Mouse (Mus musculus): Measurements from ENCODE around the gene Fuca1.

GRCm38 (mm10) chr4:135895071-135895571, 25.4 kb upstream of the Fuca1 start, which contains the start of gene Cnr2:
- TF ChIP-seq POLR2A (IDR thresholded peaks at IDR 0.05; ENCODE audit: insufficient read depth, low read length) (no peak), CTCF (IDR thresholded peaks at IDR 0.05; ENCODE audit: low read depth, low read length) (no peak)
